Comparison of ENCODE assay signal across 17 mouse cellular contexts in the genomic region with DNA sequence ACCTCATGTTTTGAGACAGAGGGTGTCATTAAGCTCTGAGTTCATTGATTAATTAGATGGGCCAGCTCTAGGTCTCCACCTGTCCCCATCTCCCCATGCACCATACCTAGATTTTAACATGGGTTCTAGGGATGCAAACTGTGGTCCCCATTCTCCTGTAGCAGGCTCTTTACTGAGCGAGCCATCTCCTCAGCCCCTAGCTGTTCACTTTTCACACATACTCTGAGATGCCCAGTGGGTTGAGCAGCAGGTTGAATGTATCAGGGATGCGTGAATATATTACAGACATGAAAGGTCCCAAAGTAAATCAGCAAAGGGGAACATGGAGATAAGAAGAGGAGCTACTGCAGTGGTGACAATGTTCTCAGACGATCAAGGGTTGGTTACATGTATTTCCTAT. TPM values are rescaled to one million over a fixed set of nuclear protein-coding genes. Genes with fewer than 3 reads are reported as not detected.
DNase-seq lines count a peak whose midpoint lies in the region; ATAC-seq and TF ChIP-seq lines count a peak whose summit lies in the region.
"Had no signal": no experiment of that assay in that cellular context is flagged by ENCODE, and none has a peak within 500 bp of the region (broad histone marks: within the 10 kb centered on the region; RNA-seq: fewer than 3 reads in every experiment).

No protein-coding gene starts in this region.

- no peaks in the 10 kb centered on the region for H3K27me3 ChIP-seq in forebrain, embryonic 15.5 days
- H3K27me3 ChIP-seq in hindbrain, embryonic 11.5 days (ENCODE audit: control insufficient read depth, insufficient read depth, low read length), result no peaks in the 10 kb centered on the region
- no peaks in the 10 kb centered on the region for H3K27me3 ChIP-seq in midbrain, embryonic 12.5 days
- no peaks in the 10 kb centered on the region for H3K27me3 ChIP-seq in neural tube, embryonic 14.5 days (ENCODE audit: control insufficient read depth, insufficient read depth, low read length)
- H3K27me3 ChIP-seq in limb, embryonic 10.5 days (ENCODE audit: low read depth, poor library complexity, severe bottlenecking), result no peaks in the 10 kb centered on the region

- ATAC-seq in forebrain, embryonic 15.5 days (replicated peaks), result peak; percentile 61
- peak; percentile 51; the same call in 1 of the 2 replicates for ATAC-seq in hindbrain, embryonic 11.5 days (ENCODE audit: low FRiP score)
- peak; percentile 34; the same call in 1 of the 2 replicates for ATAC-seq in midbrain, embryonic 12.5 days (ENCODE audit: low FRiP score, low read depth)
- peak; percentile 41; the same call in 1 of the 2 replicates for ATAC-seq in neural tube, embryonic 14.5 days (ENCODE audit: low read depth)

- 58% methylated on average over 3 of the region's 3 CpGs for WGBS in forebrain, embryonic 15.5 days
- 79% methylated on average over 3 of the region's 3 CpGs for WGBS in hindbrain, embryonic 11.5 days
- 86% methylated on average over 3 of the region's 3 CpGs for WGBS in midbrain, embryonic 12.5 days
- WGBS in neural tube, embryonic 14.5 days, result 67% methylated on average over 3 of the region's 3 CpGs
- whole genome bisulfite sequencing in limb, embryonic 10.5 days, result 93% methylated on average over 3 of the region's 3 CpGs

- no peak for TF ChIP-seq CTCF in layer of hippocampus, adult 2 months (conservative IDR thresholded peaks at IDR 0.05)

- H3K4me3 ChIP-seq in forebrain, embryonic 15.5 days, result no peak overlapping the region
- no peak overlapping the region for H3K4me3 ChIP-seq in hindbrain, embryonic 11.5 days (ENCODE audit: low read depth, low read length)
- no peak overlapping the region for H3K4me3 ChIP-seq in midbrain, embryonic 12.5 days
- no peak overlapping the region for H3K4me3 ChIP-seq in neural tube, embryonic 14.5 days (ENCODE audit: low read depth, low read length)
- no peak overlapping the region for H3K4me3 ChIP-seq in limb, embryonic 10.5 days
- H3K4me3 ChIP-seq in layer of hippocampus, adult 2 months, result no peak overlapping the region

- DNase-seq in hindbrain, embryonic 11.5 days (ENCODE audit: low spot score), result no peak
- DNase-seq in limb, embryonic 10.5 days (ENCODE audit: low spot score), result no peak
- no peak for DNase-seq in layer of hippocampus, adult 2 months (ENCODE audit: low spot score in 2 of 2)
- no peak for DNase-seq in cerebellum, adult 9-10 months
- DNase-seq: gastrocnemius, postnatal 25 days; kidney, adult 18-20 months; liver; lung, postnatal 14 days; right cerebral cortex, adult 18-20 months; thymus, postnatal 14 days had no signal

- H3K9ac ChIP-seq in forebrain, embryonic 15.5 days (replicated peaks), result no peak overlapping the region
- H3K9ac ChIP-seq in hindbrain, embryonic 11.5 days (ENCODE audit: low read depth, low read length), result no peak overlapping the region
- H3K9ac ChIP-seq in midbrain, embryonic 12.5 days (replicated peaks), result no peak overlapping the region
- no peak overlapping the region for H3K9ac ChIP-seq in neural tube, embryonic 14.5 days (replicated peaks; ENCODE audit: low read depth, low read length)

- no peak overlapping the region for H3K4me2 ChIP-seq in forebrain, embryonic 15.5 days (replicated peaks)
- H3K4me2 ChIP-seq in hindbrain, embryonic 11.5 days (replicated peaks; ENCODE audit: low read depth, low read length), result no peak overlapping the region
- H3K4me2 ChIP-seq in midbrain, embryonic 12.5 days (replicated peaks), result no peak overlapping the region
- no peak overlapping the region for H3K4me2 ChIP-seq in neural tube, embryonic 14.5 days (ENCODE audit: low read depth, low read length)

- no peaks in the 10 kb centered on the region for H3K36me3 ChIP-seq in forebrain, embryonic 15.5 days
- no peaks in the 10 kb centered on the region for H3K36me3 ChIP-seq in hindbrain, embryonic 11.5 days (ENCODE audit: control insufficient read depth, insufficient read depth, low read length)
- no peaks in the 10 kb centered on the region for H3K36me3 ChIP-seq in midbrain, embryonic 12.5 days
- no peaks in the 10 kb centered on the region for H3K36me3 ChIP-seq in neural tube, embryonic 14.5 days (ENCODE audit: control insufficient read depth, insufficient read depth, low read length)
- no peaks in the 10 kb centered on the region for H3K36me3 ChIP-seq in limb, embryonic 10.5 days

- peak overlapping the region; percentile 66 for H3K27ac ChIP-seq in forebrain, embryonic 15.5 days (replicated peaks)
- peak overlapping the region; percentile 64 for H3K27ac ChIP-seq in hindbrain, embryonic 11.5 days (ENCODE audit: low read depth, low read length)
- peak overlapping the region; percentile 75 for H3K27ac ChIP-seq in midbrain, embryonic 12.5 days (replicated peaks)
- H3K27ac ChIP-seq in neural tube, embryonic 14.5 days (ENCODE audit: low read depth, low read length), result peak overlapping the region; percentile 72
- H3K27ac ChIP-seq in limb, embryonic 10.5 days, result no peak overlapping the region
- H3K27ac ChIP-seq in layer of hippocampus, adult 2 months, result no peak overlapping the region
- H3K27ac ChIP-seq: kidney, postnatal 0 days had no signal

- H3K9me3 ChIP-seq in forebrain, embryonic 15.5 days, result no peaks in the 10 kb centered on the region
- H3K9me3 ChIP-seq in hindbrain, embryonic 11.5 days (ENCODE audit: control insufficient read depth, low read length), result no peaks in the 10 kb centered on the region
- H3K9me3 ChIP-seq in midbrain, embryonic 12.5 days, result no peaks in the 10 kb centered on the region
- no peaks in the 10 kb centered on the region for H3K9me3 ChIP-seq in neural tube, embryonic 14.5 days (ENCODE audit: control insufficient read depth, low read length)
- H3K9me3 ChIP-seq in limb, embryonic 10.5 days (replicated peaks), result no peaks in the 10 kb centered on the region

- H3K4me1 ChIP-seq in forebrain, embryonic 15.5 days, result peaks cover 13% of the 10 kb centered on the region
- H3K4me1 ChIP-seq in hindbrain, embryonic 11.5 days (replicated peaks; ENCODE audit: control insufficient read depth, insufficient read depth, low read length), result no peaks in the 10 kb centered on the region
- 0 out of 2 replicates have a peak, but pooled peaks cover 7% of the 10 kb centered on the region for H3K4me1 ChIP-seq in midbrain, embryonic 12.5 days
- no peaks in the 10 kb centered on the region for H3K4me1 ChIP-seq in neural tube, embryonic 14.5 days (ENCODE audit: control insufficient read depth, insufficient read depth, low read length)
- no peaks in the 10 kb centered on the region for H3K4me1 ChIP-seq in limb, embryonic 10.5 days

RNA-seq across cellular contexts. Expression of a gene that starts 52.6 kb away (rescaled TPM):
- 13.0 and 13.7 TPM in 2 replicates for polyA plus RNA-seq in forebrain, embryonic 15.5 days (2015; fragmentation: Nextera tagmentation; extraction: Ambion mirVana)
- 14.9 and 16.5 TPM in 2 replicates for polyA plus RNA-seq in hindbrain, embryonic 11.5 days (2014; fragmentation: Nextera tagmentation; extraction: Ambion mirVana)
- 15.2 and 16.4 TPM in 2 replicates for polyA plus RNA-seq in midbrain, embryonic 12.5 days (2016; fragmentation: Nextera tagmentation; extraction: Ambion mirVana)
- polyA plus RNA-seq in neural tube, embryonic 14.5 days (2014; fragmentation: Nextera tagmentation; extraction: Ambion mirVana), result 12.6 and 13.4 TPM in 2 replicates
- polyA plus RNA-seq in limb, embryonic 10.5 days (2016; fragmentation: Nextera tagmentation; extraction: Ambion mirVana), result 12.6 and 12.8 TPM in 2 replicates
- total RNA-seq in layer of hippocampus, adult 2 months (2021), result 10 to 100 TPM; 11.5 TPM

RNA-seq across cellular contexts. Expression of a gene that starts 52.8 kb away (rescaled TPM):
- 1.7 and 3.1 TPM in 2 replicates for polyA plus RNA-seq in forebrain, embryonic 15.5 days (2015; fragmentation: Nextera tagmentation; extraction: Ambion mirVana)
- 1.6 and 2.8 TPM in 2 replicates for polyA plus RNA-seq in hindbrain, embryonic 11.5 days (2014; fragmentation: Nextera tagmentation; extraction: Ambion mirVana)
- polyA plus RNA-seq in midbrain, embryonic 12.5 days (2016; fragmentation: Nextera tagmentation; extraction: Ambion mirVana), result 1.2 and 1.9 TPM in 2 replicates
- polyA plus RNA-seq in neural tube, embryonic 14.5 days (2014; fragmentation: Nextera tagmentation; extraction: Ambion mirVana), result 3.1 and 4.0 TPM in 2 replicates
- polyA plus RNA-seq in limb, embryonic 10.5 days (2016; fragmentation: Nextera tagmentation; extraction: Ambion mirVana), result 0.11 and 0.18 TPM in 2 replicates
- 1 to 10 TPM; 1.4 TPM for total RNA-seq in layer of hippocampus, adult 2 months (2021)
- total RNA-seq: gastrocnemius, postnatal 25 days; megakaryocyte, adult 5-6 weeks had no signal
- polyA plus RNA-seq: liver, embryonic 16.5 days; small intestine, adult 2 months had no signal

Comparison
In these comparisons a context has a peak if more than half of its experiments do, and no peak if none do; other contexts are left out.
1. H3K27ac ChIP-seq: peak in forebrain, embryonic 15.5 days (single experiment), hindbrain, embryonic 11.5 days (single experiment), midbrain, embryonic 12.5 days (single experiment) and neural tube, embryonic 14.5 days (single experiment); none in limb, embryonic 10.5 days (single experiment) and layer of hippocampus, adult 2 months (single experiment).
2. Peak in every context shown above with its lines, with median percentiles within 50 percentile points of each other: ATAC-seq.